Mouse (Mus musculus) myocyte (in vitro differentiated cells): Measurements from ENCODE around the gene Ddx39.

ENCODE experiments used
- MAX ChIP-seq: IDR thresholded peaks from one replicate; pipeline ENCODE4 v1.6.1; 2011; ENCODE audit warnings: low read depth, mild to moderate bottlenecking, control low read depth
- MYOD1 ChIP-seq, 3 experiments: IDR thresholded peaks; one replicate each; pipeline ENCODE4 v1.6.1; 2011; ENCODE audit warnings: control low read depth in 2 of 3, low read depth in 2 of 3, mild to moderate bottlenecking in 2 of 3, moderate library complexity in 1 of 3; ENCODE audit not compliant: insufficient read length in 2 of 3, control insufficient read depth in 1 of 3
- MYOG ChIP-seq, 3 experiments: IDR thresholded peaks; one replicate each; pipeline ENCODE4 v1.6.1; 2011; ENCODE audit warnings: control low read depth in 2 of 3, low read depth in 2 of 3, mild to moderate bottlenecking in 2 of 3; ENCODE audit not compliant: insufficient read length in 2 of 3, control insufficient read depth in 1 of 3, insufficient read depth in 1 of 3
- POLR2A ChIP-seq: IDR thresholded peaks from one replicate; pipeline ENCODE4 v1.6.1; 2011; ENCODE audit warnings: low read depth, mild to moderate bottlenecking, control low read depth, moderate library complexity; ENCODE audit not compliant: insufficient read length
- REST ChIP-seq: IDR thresholded peaks from one replicate; pipeline ENCODE4 v1.6.1; 2011; ENCODE audit warnings: mild to moderate bottlenecking, control low read depth, moderate library complexity; ENCODE audit not compliant: insufficient read depth, insufficient read length
- SRF ChIP-seq: IDR thresholded peaks from one replicate; pipeline ENCODE4 v1.6.1; 2011; ENCODE audit warnings: low read depth; ENCODE audit not compliant: control insufficient read depth, insufficient read length
- TCF12 ChIP-seq: IDR thresholded peaks from one replicate; pipeline ENCODE4 v1.6.1; 2011; ENCODE audit warnings: mild to moderate bottlenecking, control low read depth; ENCODE audit not compliant: poor library complexity, insufficient read depth, severe bottlenecking
- TCF3 ChIP-seq: IDR thresholded peaks from one replicate; pipeline ENCODE4 v1.6.1; 2011; ENCODE audit warnings: low read depth, control low read depth; ENCODE audit not compliant: insufficient read length

- TF ChIP-seq POLR2A (no peak), REST (no peak), TCF12 (no peak), MYOG (IDR thresholded peaks at IDR 0.05; ENCODE audit: control insufficient read depth in 1 of 3, insufficient read depth in 1 of 3, insufficient read length in 2 of 3, low read depth in 2 of 3) (no peak), MAX (no peak), MYOD1 (IDR thresholded peaks at IDR 0.05; ENCODE audit: control insufficient read depth in 1 of 3, insufficient read length in 2 of 3, low read depth in 2 of 3) (no peak), SRF (no peak), TCF3 (no peak)
Observed at GRCm38 (mm10) chr8:83737346-83737745, 22.4 kb downstream of the Ddx39 start.
